Mouse (Mus musculus) kidney, postnatal 36 days (tissue): ENCODE data around the gene Fam213b.

Source experiments
- DNase-seq, 2 experiments: peaks; one replicate each; pipeline ENCODE4 v3.0.0; 2021 to 2022; ENCODE audit warnings: mixed read lengths in 2 of 2

The Fam213b gene

GRCm38 (mm10) chr4:154922291-154922690 is 23.4 kb upstream of the Fam213b start:
- no peak for DNase-seq

- no peak for DNase-seq
Measured at GRCm38 (mm10) chr4:154916662-154917061, 17.7 kb upstream of the Fam213b start.

DNA sequence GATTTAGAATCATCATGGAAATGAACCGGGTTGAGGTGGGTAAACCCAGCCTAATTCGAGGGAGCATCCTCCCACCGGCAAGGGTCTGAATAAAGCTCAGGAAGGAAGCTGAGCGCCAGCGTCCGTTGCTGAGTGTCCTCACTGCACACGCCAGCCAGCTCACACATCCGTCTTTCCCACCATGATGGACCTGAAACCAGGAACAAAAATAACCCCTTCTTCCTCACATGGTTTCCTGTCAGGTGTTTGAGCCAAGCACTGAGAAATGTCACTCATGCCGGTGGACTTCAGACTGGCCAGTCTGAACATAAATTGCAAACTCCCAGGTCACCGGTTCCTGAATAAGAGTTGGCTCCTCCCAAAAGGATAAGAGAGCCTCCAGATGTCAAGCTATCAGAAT is 16.4 kb upstream of the Fam213b start:
- peak; percentile 31 to 50 for DNase-seq

- peak; percentile 54 to 56 for DNase-seq
Measured at GRCm38 (mm10) chr4:154914707-154915106, 15.8 kb upstream of the Fam213b start.

- no peak for DNase-seq
Measured at GRCm38 (mm10) chr4:154914252-154914651, 15.3 kb upstream of the Fam213b start.

DNA sequence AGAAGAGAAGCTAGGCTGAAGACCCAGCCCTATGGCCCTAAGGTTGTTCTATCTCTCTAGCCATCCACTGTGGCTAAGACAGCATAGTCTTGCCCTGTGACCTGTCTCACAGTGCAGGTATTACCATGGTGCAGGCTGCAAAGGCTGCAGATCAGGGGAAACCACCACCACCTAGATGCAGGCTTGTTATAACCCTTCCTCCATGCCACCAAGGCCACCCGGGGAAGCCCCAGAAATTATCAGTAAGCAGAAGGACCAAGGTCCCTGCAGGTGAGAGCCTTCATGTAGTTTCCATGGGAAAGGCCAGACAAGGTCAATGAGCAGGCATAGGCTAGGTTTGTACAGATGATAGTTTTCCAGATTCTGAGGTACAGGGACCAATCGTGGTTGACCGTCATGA is 14.9 kb upstream of the Fam213b start:
- no peak for DNase-seq

DNA sequence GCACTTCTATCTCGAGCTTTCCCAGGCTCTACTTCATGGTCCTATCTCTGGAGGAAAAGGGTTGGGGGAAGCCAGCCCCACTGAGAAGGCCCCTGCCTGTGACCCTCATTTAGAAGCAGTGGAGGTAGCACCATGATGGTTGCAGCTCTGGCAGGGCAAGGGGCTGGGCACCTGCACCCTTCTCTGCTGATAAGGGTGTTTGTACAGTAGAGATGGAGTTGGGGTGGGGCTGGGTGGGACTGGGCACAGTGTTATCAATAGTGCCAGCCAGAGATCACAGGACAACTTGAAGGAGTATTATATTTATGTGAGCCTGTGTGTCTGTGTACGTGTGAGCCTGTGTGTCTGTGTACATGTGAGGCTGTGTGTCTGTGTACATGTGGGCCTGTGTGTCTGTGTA is 12.7 kb upstream of the Fam213b start:
- DNase-seq: no peak

- peak in 1 of 2 experiments; percentile 24 for DNase-seq
Measured at GRCm38 (mm10) chr4:154910606-154911522, 11.9 kb upstream of the Fam213b start.

DNA sequence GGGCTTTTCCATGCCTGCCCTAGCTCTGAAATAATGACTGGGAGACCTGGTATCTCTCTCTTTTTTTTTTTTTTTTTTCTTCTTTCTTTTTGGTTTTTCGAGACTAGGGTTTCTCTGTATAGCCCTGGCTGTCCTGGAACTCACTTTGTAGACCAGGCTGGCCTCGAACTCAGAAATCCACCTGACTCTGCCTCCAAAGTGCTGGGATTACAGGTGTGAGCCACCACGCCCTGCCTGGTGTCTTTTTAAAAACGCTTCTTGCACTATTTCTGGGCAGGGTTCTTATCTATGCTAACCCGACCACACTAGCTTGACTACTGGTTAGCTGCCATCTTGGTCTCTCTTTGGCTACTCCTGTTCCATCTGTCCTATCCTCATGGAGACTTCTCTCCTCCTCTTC is 9.6 kb upstream of the Fam213b start:
- DNase-seq: no peak

DNA sequence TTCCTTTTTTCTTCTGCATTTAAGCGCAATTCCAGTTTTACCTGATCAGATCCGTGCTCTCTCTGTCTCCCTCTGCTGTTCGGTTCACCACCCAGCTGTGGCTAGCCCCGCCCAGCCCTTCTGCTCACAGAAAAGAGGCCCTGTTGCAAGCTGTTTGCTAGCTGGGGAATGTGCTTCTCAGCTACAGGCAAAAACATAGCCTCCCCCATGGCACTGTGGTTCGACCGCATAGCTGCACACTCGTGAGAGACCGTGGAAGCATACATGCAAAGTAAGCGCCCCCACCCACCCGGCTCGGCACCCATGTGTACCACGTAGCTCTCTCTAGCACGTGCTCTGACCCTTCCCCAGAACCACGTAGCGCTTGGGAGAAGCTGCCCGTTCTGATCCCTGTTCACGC is 8.9 kb upstream of the Fam213b start:
- DNase-seq: peak; percentile 77 to 89

DNA sequence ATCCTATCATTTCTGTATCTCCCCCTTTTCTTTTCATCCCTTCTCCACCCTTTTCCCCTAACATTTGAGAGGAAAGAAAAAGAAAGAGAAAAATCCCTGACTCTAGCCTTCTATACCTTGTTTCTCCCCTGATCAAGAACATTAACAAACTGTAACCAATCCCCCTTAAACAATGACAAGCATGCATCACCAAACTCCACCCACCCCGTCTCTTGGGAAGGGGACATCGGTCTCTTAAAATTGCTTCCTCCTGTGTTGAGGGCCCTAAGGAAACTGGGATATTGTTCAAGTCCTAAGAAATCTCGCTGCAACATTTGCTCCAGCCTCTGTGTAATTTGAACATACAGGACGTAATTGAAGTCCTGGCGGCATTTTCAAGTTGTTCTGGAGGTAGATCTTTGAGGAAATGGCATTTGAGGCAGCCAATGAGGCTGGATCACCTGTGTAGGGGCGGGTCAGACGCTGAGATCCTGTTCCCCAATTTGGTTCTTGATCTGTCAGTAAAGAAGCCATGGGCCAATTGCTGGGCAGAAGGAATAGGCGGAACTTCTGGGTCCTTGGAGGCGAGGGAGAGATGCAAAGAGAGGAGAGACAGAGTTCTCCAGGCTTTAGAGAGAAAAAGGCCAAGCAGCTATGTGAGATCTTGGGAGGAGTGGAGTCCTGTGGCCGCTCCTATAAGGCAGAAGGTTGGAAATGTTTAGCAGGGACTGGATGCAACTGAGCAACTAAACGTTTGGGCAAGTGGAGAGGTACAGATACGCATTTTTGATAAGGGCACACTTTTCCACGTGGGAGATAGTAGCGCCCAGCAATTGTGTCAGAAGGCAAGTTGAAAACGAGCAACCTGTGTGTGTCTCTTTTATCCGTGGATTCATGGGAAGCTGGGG is 5.5 kb upstream of the Fam213b start:
- DNase-seq: peak; percentile 84 to 91

- no peak for DNase-seq
Measured at GRCm38 (mm10) chr4:154902371-154902770, 3.4 kb upstream of the Fam213b start.

DNA sequence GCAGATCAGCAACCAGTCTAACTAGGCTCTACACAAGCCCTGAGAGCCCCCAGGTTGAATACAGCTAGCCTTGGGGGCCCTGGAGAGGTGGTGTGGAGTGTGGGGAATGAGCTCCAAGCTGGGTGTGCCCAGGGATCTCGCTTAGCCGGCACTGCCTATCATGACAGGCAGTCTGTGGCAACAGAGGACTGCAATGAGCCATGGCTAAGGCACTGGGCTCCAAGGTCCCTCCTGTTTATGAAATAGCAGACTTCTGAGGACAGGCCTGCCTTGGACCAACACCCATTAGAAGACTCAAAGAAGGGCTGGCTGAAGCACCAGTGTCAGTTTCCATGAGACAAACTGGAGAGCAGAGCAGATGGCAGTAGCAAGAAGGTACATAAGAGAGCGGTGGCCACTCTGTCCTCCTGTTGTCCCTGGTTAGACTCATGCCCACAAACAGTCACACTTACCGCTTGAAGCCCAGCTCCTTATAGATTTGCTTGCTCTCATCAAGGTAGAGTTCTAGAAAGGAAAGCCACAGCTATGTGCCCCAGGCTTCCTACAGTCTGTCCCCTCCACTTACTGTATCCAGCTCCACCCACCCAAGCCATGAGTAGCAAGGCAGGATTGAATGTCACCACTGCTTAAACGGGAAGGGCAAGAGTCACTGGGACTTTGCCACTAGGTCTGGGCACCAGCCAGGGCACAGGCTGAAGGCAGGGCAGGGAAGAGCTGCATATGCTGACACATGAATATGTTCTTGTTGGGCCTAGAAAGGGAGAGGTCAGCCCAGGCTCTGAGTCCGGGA is 1.1 kb downstream of the Fam213b start:
- DNase-seq: peak; percentile 9 to 41

- DNase-seq: no peak
Measured at GRCm38 (mm10) chr4:154895549-154895948, 3.4 kb downstream of the Fam213b start.

DNA sequence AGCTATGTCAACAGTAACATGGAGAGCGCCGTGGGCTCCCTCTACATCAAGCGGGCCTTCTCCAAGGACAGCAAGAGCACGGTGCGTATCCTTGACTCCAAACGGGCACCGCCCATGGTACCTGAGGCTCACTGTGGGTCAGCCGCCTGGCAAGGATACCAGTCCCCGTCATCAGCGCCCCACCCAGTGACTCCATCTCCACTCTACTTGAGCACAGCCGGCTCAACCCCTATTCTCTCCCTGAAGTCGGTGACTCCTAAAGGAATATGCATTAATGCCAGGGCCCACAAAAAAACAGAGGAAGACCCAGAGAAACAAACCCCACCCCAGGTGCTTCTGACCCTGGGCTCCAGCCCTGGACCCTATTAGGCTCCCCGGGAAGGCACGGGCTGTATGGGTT is 8.0 kb downstream of the Fam213b start:
- DNase-seq: no peak

- no peak for DNase-seq
Measured at GRCm38 (mm10) chr4:154887593-154888250, 11.2 kb downstream of the Fam213b start.

DNA sequence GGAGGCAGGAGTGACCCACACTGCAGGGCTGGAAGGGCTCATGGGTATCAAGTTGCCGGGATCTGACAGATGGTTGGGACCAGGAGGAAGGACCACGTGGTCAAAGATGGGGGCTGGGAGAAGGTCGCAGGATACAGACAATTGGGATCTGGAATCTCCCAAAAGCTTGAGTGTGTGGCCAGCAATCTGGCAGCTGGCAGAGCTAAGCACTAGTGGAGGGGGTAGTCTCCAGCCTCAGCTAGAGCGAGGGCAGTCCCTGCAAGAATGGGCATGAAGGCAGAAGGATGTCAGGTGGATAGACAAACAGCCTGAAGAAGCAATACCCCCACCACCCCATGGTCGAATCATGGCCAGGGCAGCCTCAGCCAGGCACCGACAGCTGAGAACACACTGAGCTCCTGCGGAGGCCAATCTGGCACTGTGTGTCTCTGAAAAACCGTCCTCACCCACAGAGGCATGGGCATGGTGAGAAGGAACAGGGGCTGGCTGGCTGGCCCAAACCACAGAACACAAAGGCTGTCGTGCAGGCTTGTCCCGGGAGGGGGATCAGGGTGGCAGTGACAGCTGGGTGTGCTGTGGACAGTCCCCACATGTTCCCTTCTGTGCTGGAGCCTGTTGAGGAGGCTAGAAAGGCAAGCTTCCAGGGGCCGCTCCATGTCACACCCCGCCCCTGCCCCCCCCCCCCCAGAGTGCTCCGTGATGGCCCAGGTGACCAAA is 11.9 kb downstream of the Fam213b start:
- DNase-seq: no peak

DNA sequence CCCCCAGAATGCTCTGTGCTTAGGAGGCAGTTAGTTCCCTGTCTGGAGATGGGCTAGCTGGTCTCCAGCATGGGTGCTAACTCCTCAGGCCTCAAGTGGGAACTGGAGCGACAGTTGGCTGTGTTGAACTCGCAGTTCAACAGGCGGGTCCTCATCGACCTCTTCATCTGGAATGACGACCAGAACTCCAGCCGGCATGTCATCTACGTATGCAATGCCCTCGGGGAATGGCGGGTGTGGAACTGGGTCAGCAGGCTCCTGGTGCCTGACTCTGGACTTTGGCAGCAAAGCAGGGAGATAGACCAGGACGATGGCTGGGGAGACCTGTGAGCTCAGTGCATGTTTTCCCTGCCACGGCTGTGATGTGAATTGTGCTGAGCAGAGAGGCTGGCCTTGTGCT is 13.5 kb downstream of the Fam213b start:
- DNase-seq: no peak

- no peak for DNase-seq
Measured at GRCm38 (mm10) chr4:154882014-154882659, 16.8 kb downstream of the Fam213b start.

GRCm38 (mm10) chr4:154880730-154881129 is 18.2 kb downstream of the Fam213b start:
- DNase-seq: no peak
